Mouse (Mus musculus): Measurements from ENCODE around the gene Gm20425. TPM values are rescaled to one million over a fixed set of nuclear protein-coding genes. Genes with fewer than 3 reads are reported as not detected.

Gm20425 gene
- polyA plus RNA-seq (2014; fragmentation: Nextera tagmentation; extraction: Ambion mirVana): 0.16 and 3.5 TPM in 2 replicates

DNA sequence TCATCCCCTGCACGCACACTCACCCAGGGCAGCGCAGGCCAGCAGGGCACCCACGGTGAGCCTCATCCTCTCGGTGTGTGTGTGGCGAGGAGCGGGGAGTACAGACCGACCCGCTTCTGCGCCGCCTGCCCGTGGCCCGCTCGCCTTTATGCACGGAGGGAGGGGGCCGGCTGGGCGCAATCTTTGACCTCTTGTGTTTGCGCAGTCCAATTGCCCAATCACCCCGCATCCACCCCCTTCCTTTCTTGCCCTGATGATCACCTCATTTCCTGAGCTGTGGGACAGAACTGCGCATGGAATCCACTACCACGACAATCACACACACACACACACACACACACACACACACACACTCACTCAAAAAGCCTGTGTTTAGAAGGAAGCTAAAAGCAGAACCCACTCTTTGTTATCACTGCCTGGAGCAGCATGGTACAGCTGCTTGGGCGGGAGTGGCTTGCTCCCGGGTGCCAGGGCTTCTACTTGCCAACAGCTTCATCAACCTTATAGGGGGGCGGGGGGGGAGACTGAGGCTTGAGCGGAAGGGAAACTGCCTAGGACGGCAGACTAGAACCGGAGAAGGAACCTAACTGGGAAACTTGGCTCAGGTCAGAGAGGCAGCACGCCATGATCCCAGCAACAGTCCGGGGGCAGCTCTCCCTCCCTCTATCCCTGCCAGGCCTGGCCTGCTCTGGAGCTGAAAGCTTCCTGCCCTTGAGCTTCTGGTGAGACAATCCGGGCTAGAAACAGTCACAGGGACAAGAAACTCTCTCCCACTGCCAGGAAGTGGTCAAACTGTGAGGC lies at the start of gene Gm20425, which contains the start of gene Trf:
TSS of gene Gm20425 (minus strand) at position 157 of the 801 bp plus-strand sequence.
TSS of gene Trf (minus strand) at position 294 of the 801 bp plus-strand sequence.
- no peaks in the 10 kb centered on the region for H3K36me3 ChIP-seq (ENCODE audit: control insufficient read depth, insufficient read depth, low read length)
- H3K27ac ChIP-seq (replicated peaks; ENCODE audit: low read depth, low read length): peak within 1 kb of the TSS; percentile 49; the same call in 1 of the 2 replicates
- ATAC-seq (ENCODE audit: low FRiP score, low TSS enrichment) (no peak), DNase-seq (peak; percentile 45)
- H3K4me2 ChIP-seq (ENCODE audit: low read length): peak within 1 kb of the TSS; percentile 29
- no peaks in the 10 kb centered on the region for H3K4me1 ChIP-seq (ENCODE audit: control insufficient read depth, insufficient read depth, low read length)
- H3K4me3 ChIP-seq (replicated peaks; ENCODE audit: low read depth, low read length): no peak within 1 kb of the TSS
- H3K27me3 ChIP-seq (ENCODE audit: control insufficient read depth, insufficient read depth, low read length): no peaks in the 10 kb centered on the region
- H3K9ac ChIP-seq (replicated peaks; ENCODE audit: low read length): 0 out of 2 replicates have a peak within 1 kb of the TSS, but pooled peaks have one; percentile 9
- no peaks in the 10 kb centered on the region for H3K9me3 ChIP-seq (ENCODE audit: control insufficient read depth, low read length)
- 59% methylated on average over 29 of the region's 29 CpGs for WGBS

DNA sequence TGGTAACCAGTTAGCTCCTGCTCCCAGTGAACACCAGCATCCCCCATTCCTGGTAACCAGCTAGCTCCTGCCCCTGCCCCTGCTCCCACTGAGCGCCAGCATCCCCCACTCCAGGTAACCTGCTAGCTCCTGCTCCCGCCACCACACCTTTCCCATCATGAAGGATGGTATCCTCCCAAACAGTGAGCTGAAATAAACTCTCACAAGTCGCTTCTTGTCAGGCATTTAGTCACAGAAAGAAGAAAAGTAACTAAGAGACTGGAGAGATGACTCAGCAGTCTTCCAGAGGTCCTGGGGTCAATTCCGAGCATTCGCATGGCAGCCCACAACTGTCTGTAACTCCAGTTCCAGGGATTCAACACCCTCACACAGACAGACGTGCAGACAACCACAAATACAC lies 46.8 kb upstream of the Gm20425 start:
- DNase-seq (no peak), ATAC-seq (ENCODE audit: low FRiP score, low TSS enrichment) (no peak)
- no peak overlapping the region for H3K27ac ChIP-seq (replicated peaks; ENCODE audit: low read depth, low read length)
- no peak overlapping the region for H3K9ac ChIP-seq (replicated peaks; ENCODE audit: low read length)
- H3K36me3 ChIP-seq (ENCODE audit: control insufficient read depth, insufficient read depth, low read length): no peaks in the 10 kb centered on the region
- H3K9me3 ChIP-seq (ENCODE audit: control insufficient read depth, low read length): no peaks in the 10 kb centered on the region
- no peak overlapping the region for H3K4me2 ChIP-seq (ENCODE audit: low read length)
- no peak overlapping the region for H3K4me3 ChIP-seq (replicated peaks; ENCODE audit: low read depth, low read length)
- H3K4me1 ChIP-seq (ENCODE audit: control insufficient read depth, insufficient read depth, low read length): no peaks in the 10 kb centered on the region
- no peaks in the 10 kb centered on the region for H3K27me3 ChIP-seq (ENCODE audit: control insufficient read depth, insufficient read depth, low read length)
- WGBS: 88% methylated on average over 6 of the region's 6 CpGs

DNA sequence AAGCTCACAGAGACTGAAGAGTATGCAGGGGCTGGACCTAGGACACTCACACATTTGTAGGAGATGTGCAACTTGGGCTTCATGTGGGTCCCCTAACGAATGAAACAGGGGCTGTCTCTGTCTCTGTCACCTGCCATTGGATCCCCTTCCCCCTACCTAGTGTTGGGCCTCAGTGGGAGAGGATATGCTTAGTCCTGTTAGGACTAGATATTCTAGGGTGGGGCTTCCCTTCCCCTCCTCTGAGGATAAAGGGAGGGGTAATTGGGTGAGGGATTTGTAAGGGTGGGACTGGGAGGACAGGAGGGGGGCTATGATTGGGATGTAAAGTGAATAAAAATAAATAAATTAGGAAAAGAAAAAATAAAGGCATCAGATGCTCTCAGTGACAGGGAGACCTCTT lies 45.6 kb upstream of the Gm20425 start:
- no peak overlapping the region for H3K9ac ChIP-seq (replicated peaks; ENCODE audit: low read length)
- no peaks in the 10 kb centered on the region for H3K27me3 ChIP-seq (ENCODE audit: control insufficient read depth, insufficient read depth, low read length)
- H3K27ac ChIP-seq (replicated peaks; ENCODE audit: low read depth, low read length): no peak overlapping the region
- no peaks in the 10 kb centered on the region for H3K9me3 ChIP-seq (ENCODE audit: control insufficient read depth, low read length)
- H3K36me3 ChIP-seq (ENCODE audit: control insufficient read depth, insufficient read depth, low read length): no peaks in the 10 kb centered on the region
- DNase-seq (no peak), ATAC-seq (ENCODE audit: low FRiP score, low TSS enrichment) (no peak)
- no peaks in the 10 kb centered on the region for H3K4me1 ChIP-seq (ENCODE audit: control insufficient read depth, insufficient read depth, low read length)
- no peak overlapping the region for H3K4me3 ChIP-seq (replicated peaks; ENCODE audit: low read depth, low read length)
- H3K4me2 ChIP-seq (ENCODE audit: low read length): no peak overlapping the region
- 74% methylated on average over 1 of the region's 1 CpGs for WGBS

DNA sequence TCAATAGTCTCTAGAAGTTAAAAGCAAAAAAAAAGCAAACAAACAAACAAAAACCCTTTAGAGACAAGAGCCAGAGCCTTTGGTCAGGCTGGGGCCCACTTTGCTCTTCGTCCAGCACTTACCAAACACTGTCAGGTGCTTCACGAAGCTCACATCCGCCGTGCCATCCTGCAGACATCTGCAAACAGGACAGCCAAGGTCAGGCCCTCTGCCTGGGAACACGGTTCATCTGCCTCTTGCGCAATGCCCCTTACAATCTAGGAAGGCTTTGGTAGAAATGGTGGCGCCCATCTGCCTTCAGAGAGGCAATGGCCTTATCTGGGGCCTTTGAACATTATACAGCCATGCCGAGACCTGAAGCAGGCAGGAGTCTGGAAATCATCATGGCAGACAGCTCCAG lies 44.7 kb upstream of the Gm20425 start:
- Histone ChIP-seq H3K9ac (replicated peaks; ENCODE audit: low read length) (no peak overlapping the region), H3K4me2 (ENCODE audit: low read length) (no peak overlapping the region), H3K36me3 (ENCODE audit: control insufficient read depth, insufficient read depth, low read length) (no peaks in the 10 kb centered on the region), H3K4me3 (replicated peaks; ENCODE audit: low read depth, low read length) (no peak overlapping the region), H3K27ac (replicated peaks; ENCODE audit: low read depth, low read length) (no peak overlapping the region), H3K9me3 (ENCODE audit: control insufficient read depth, low read length) (no peaks in the 10 kb centered on the region), H3K27me3 (ENCODE audit: control insufficient read depth, insufficient read depth, low read length) (no peaks in the 10 kb centered on the region), H3K4me1 (ENCODE audit: control insufficient read depth, insufficient read depth, low read length) (no peaks in the 10 kb centered on the region)
- DNase-seq (no peak), ATAC-seq (ENCODE audit: low FRiP score, low TSS enrichment) (no peak)
- WGBS: 88% methylated on average over 8 of the region's 8 CpGs

DNA sequence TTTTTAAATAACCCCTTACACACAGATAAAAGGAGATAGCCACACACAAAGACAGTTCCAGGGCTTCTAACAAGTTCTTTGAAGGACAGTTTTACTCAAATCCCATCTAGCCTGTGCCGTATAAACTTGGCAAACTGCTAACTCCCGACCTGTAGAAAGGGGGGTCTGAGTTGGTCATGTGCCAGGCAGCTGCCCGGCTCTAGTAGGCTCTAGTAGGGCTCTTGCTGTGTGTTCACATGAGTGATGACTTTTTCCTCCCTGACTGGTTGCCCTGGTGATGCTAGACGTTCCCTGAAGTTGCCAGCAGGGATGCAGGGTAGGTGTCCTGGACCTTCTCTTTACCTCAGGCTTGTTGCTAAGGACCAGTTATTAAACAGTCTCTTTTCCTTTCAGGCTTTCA lies 41.0 kb upstream of the Gm20425 start:
- ATAC-seq (ENCODE audit: low FRiP score, low TSS enrichment): no peak
- 30% methylated on average over 4 of the region's 4 CpGs for WGBS
- H3K36me3 ChIP-seq (ENCODE audit: control insufficient read depth, insufficient read depth, low read length): no peaks in the 10 kb centered on the region
- H3K27me3 ChIP-seq (ENCODE audit: control insufficient read depth, insufficient read depth, low read length): no peaks in the 10 kb centered on the region
- no peak overlapping the region for H3K27ac ChIP-seq (replicated peaks; ENCODE audit: low read depth, low read length)
- no peak overlapping the region for H3K4me2 ChIP-seq (ENCODE audit: low read length)
- H3K4me3 ChIP-seq (replicated peaks; ENCODE audit: low read depth, low read length): no peak overlapping the region
- no peaks in the 10 kb centered on the region for H3K4me1 ChIP-seq (ENCODE audit: control insufficient read depth, insufficient read depth, low read length)
- DNase-seq: peak; percentile 46
- H3K9ac ChIP-seq (replicated peaks; ENCODE audit: low read length): no peak overlapping the region
- H3K9me3 ChIP-seq (ENCODE audit: control insufficient read depth, low read length): no peaks in the 10 kb centered on the region

DNA sequence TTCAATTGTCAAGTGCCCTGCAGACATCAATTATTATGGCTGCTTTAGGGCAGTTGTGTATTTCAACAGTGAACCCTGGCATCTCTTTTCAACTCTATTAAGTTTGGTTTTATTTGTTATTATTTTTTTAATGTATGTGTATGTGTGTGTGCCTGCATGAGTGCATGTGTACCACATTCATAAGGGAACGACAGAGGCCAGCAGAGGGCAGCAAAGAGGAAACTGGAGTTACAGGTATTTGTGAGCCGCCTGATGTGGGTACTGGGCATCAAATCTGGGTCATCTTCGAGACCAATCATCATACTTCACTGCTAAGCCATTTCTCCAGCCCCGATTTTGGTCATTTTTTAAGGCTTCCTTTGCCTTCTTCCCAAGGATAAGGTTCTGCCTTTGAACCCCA lies 35.7 kb upstream of the Gm20425 start:
- Histone ChIP-seq H3K4me3 (replicated peaks; ENCODE audit: low read depth, low read length) (no peak overlapping the region), H3K9me3 (ENCODE audit: control insufficient read depth, low read length) (no peaks in the 10 kb centered on the region), H3K27ac (replicated peaks; ENCODE audit: low read depth, low read length) (no peak overlapping the region), H3K9ac (replicated peaks; ENCODE audit: low read length) (no peak overlapping the region), H3K4me2 (ENCODE audit: low read length) (no peak overlapping the region), H3K27me3 (ENCODE audit: control insufficient read depth, insufficient read depth, low read length) (no peaks in the 10 kb centered on the region), H3K4me1 (ENCODE audit: control insufficient read depth, insufficient read depth, low read length) (no peaks in the 10 kb centered on the region), H3K36me3 (ENCODE audit: control insufficient read depth, insufficient read depth, low read length) (no peaks in the 10 kb centered on the region)
- WGBS: 89% methylated on average over 4 of the region's 4 CpGs
- DNase-seq: no peak
- no peak for ATAC-seq (ENCODE audit: low FRiP score, low TSS enrichment)

DNA sequence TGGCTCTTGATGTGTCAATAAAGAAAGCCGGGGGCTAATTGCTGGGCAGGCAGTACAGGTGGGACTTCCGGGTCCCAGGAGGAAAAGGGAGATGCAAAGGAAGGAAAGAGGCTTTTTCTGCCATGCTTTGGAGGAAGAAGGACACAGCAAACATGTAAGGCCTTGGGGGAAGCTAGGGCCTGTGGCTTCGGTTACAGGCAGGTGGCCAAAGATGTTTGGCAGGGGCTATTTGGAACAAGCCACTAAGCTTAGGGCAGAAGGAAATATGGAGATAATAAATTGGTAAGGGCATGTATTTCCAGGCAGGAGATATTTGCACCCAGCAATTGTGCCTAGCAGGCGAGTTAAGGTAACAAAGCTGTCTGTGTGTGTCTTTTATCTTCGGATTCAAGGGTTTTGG lies 22.8 kb upstream of the Gm20425 start:
- Histone ChIP-seq H3K4me3 (replicated peaks; ENCODE audit: low read depth, low read length) (no peak overlapping the region), H3K4me2 (ENCODE audit: low read length) (no peak overlapping the region), H3K4me1 (ENCODE audit: control insufficient read depth, insufficient read depth, low read length) (no peaks in the 10 kb centered on the region), H3K27ac (replicated peaks; ENCODE audit: low read depth, low read length) (no peak overlapping the region), H3K9ac (replicated peaks; ENCODE audit: low read length) (no peak overlapping the region), H3K36me3 (ENCODE audit: control insufficient read depth, insufficient read depth, low read length) (no peaks in the 10 kb centered on the region), H3K27me3 (ENCODE audit: control insufficient read depth, insufficient read depth, low read length) (no peaks in the 10 kb centered on the region), H3K9me3 (ENCODE audit: control insufficient read depth, low read length) (no peaks in the 10 kb centered on the region)
- WGBS: 89% methylated on average over 5 of the region's 5 CpGs
- ATAC-seq (ENCODE audit: low FRiP score, low TSS enrichment): no peak
- DNase-seq: no peak

DNA sequence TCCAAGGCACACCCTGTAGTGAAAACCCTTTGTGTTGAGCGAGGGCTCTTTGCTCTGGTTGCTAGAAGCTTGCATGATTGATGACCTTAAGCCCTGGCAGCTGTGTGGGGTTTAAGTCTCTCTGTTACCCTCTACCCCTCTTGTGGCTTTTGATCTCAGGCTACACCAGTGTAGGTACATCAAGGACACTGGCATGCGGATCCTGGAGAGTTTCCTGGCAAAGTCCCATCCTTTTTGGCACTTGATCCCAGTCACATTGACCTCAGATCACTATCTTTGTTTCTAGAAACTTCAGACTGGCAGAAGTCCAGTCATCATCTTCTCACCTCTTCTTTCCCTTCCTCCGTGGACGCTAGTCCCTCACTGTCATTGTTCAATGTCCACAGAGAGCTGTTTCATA lies 18.5 kb upstream of the Gm20425 start:
- Histone ChIP-seq H3K36me3 (ENCODE audit: control insufficient read depth, insufficient read depth, low read length) (no peaks in the 10 kb centered on the region), H3K9me3 (ENCODE audit: control insufficient read depth, low read length) (no peaks in the 10 kb centered on the region), H3K4me1 (ENCODE audit: control insufficient read depth, insufficient read depth, low read length) (no peaks in the 10 kb centered on the region), H3K4me3 (replicated peaks; ENCODE audit: low read depth, low read length) (no peak overlapping the region), H3K27me3 (ENCODE audit: control insufficient read depth, insufficient read depth, low read length) (no peaks in the 10 kb centered on the region), H3K9ac (replicated peaks; ENCODE audit: low read length) (no peak overlapping the region), H3K27ac (replicated peaks; ENCODE audit: low read depth, low read length) (no peak overlapping the region), H3K4me2 (ENCODE audit: low read length) (no peak overlapping the region)
- ATAC-seq (ENCODE audit: low FRiP score, low TSS enrichment) (no peak), DNase-seq (no peak)
- 61% methylated on average over 4 of the region's 4 CpGs for WGBS

DNA sequence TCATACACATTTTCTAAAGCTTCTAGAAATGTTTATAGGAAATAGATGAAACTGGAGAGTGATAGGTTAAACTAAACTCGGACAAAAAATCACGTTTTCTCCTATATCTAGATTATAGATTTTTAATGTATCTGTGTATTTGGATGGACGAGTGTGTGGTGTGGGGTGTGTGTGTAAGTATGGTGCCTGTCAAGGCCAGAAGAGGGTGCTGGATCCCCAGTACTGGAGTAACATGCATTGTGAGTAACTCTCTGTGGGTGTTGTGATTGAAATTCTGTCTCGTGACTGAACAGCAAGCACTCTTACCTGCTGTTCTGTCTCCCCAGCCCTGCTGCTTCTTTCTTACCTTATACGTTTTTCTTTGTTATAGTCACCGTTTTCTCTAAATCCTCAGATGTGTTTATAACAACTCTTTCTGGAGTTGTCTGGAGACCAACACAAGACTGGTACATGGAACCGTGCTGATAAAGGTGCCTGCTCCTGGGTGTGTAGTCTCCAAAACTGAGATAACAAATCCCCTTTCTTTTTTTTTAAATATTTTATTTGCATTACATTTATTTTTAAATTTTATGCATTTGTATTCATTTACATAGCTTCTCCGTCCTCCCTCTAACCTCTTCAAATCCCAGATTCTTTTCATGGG lies 16.5 kb upstream of the Gm20425 start:
- Histone ChIP-seq H3K9me3 (ENCODE audit: control insufficient read depth, low read length) (no peaks in the 10 kb centered on the region), H3K27me3 (ENCODE audit: control insufficient read depth, insufficient read depth, low read length) (no peaks in the 10 kb centered on the region), H3K4me1 (ENCODE audit: control insufficient read depth, insufficient read depth, low read length) (no peaks in the 10 kb centered on the region), H3K4me2 (ENCODE audit: low read length) (no peak overlapping the region), H3K27ac (replicated peaks; ENCODE audit: low read depth, low read length) (no peak overlapping the region), H3K36me3 (ENCODE audit: control insufficient read depth, insufficient read depth, low read length) (no peaks in the 10 kb centered on the region), H3K9ac (replicated peaks; ENCODE audit: low read length) (no peak overlapping the region), H3K4me3 (replicated peaks; ENCODE audit: low read depth, low read length) (no peak overlapping the region)
- DNase-seq (no peak), ATAC-seq (ENCODE audit: low FRiP score, low TSS enrichment) (no peak)
- 87% methylated on average over 8 of the region's 8 CpGs for WGBS

Measured in midbrain, embryonic 14.5 days (tissue).